Mouse (Mus musculus) heart, adult 11 months (tissue): ENCODE measurements around the gene Cryge.

Experiments
- DNase-seq: peaks from one replicate; pipeline ENCODE4 v3.0.0; 2022

Cryge gene

GRCm38 (mm10) chr1:65050952-65051351, at the start of gene Cryge:
Gene Cryge (minus strand): TSS chr1:65051149.
- peak; percentile 57 for DNase-seq

- DNase-seq = no peak
These were observed 46.0 kb upstream of the Cryge start for GRCm38 (mm10) chr1:65096953-65097352.

- no peak for DNase-seq
These were observed 40.6 kb upstream of the Cryge start for GRCm38 (mm10) chr1:65091566-65091965.

GRCm38 (mm10) chr1:65090370-65090769, 39.4 kb upstream of the Cryge start:
- DNase-seq = peak; percentile 92

- DNase-seq = no peak
These were observed 37.8 kb upstream of the Cryge start for GRCm38 (mm10) chr1:65088567-65089356.

GRCm38 (mm10) chr1:65082188-65082587, 31.2 kb upstream of the Cryge start, which contains the start of gene Crygb:
Gene Crygb (minus strand): TSS chr1:65082288.
- no peak for DNase-seq

- DNase-seq = peak; percentile 39
These were observed 24.7 kb upstream of the Cryge start for GRCm38 (mm10) chr1:65075607-65076006.

- peak; percentile 1 for DNase-seq
These were observed 22.6 kb upstream of the Cryge start, which contains the start of gene Crygc for GRCm38 (mm10) chr1:65073589-65073988. Gene Crygc (minus strand): TSS chr1:65073689.

GRCm38 (mm10) chr1:65067842-65068241, 16.9 kb upstream of the Cryge start:
- peak; percentile 10 for DNase-seq

GRCm38 (mm10) chr1:65064201-65064600, 13.3 kb upstream of the Cryge start:
- DNase-seq = peak; percentile 64

- no peak for DNase-seq
These were observed 12.4 kb upstream of the Cryge start, which contains the start of gene Crygd for GRCm38 (mm10) chr1:65063352-65063751. Gene Crygd (minus strand): TSS chr1:65063452.

GRCm38 (mm10) chr1:65052140-65052539, 1.2 kb upstream of the Cryge start:
- DNase-seq = peak; percentile 46

GRCm38 (mm10) chr1:65051696-65052095, 747 bp upstream of the Cryge start:
- DNase-seq = peak; percentile 64

GRCm38 (mm10) chr1:65048781-65049180, 2.2 kb downstream of the Cryge start:
- peak; percentile 86 for DNase-seq

GRCm38 (mm10) chr1:65046401-65047109, 4.4 kb downstream of the Cryge start:
- DNase-seq = peak; percentile 55

- DNase-seq = peak; percentile 36
These were observed 7.5 kb downstream of the Cryge start for GRCm38 (mm10) chr1:65043433-65043832.

- DNase-seq = peak; percentile 54
These were observed 9.1 kb downstream of the Cryge start for GRCm38 (mm10) chr1:65041837-65042236.

- DNase-seq = peak; percentile 76
These were observed 10.1 kb downstream of the Cryge start for GRCm38 (mm10) chr1:65040806-65041205.

GRCm38 (mm10) chr1:65039679-65040078, 11.3 kb downstream of the Cryge start:
- peak; percentile 56 for DNase-seq

- DNase-seq = no peak
These were observed 13.4 kb downstream of the Cryge start for GRCm38 (mm10) chr1:65037542-65037941.

GRCm38 (mm10) chr1:65035513-65035912, 15.4 kb downstream of the Cryge start:
- no peak for DNase-seq

GRCm38 (mm10) chr1:65032641-65033040, 18.3 kb downstream of the Cryge start, which contains the start of gene Akr1cl:
Gene Akr1cl (minus strand): TSS chr1:65032759.
- no peak for DNase-seq

- DNase-seq = no peak
These were observed 22.7 kb downstream of the Cryge start for GRCm38 (mm10) chr1:65028206-65028605.

- DNase-seq = no peak
These were observed 38.2 kb downstream of the Cryge start for GRCm38 (mm10) chr1:65012726-65013125.
